7 mouse cellular contexts compared by ENCODE assay signal in the genomic region with DNA sequence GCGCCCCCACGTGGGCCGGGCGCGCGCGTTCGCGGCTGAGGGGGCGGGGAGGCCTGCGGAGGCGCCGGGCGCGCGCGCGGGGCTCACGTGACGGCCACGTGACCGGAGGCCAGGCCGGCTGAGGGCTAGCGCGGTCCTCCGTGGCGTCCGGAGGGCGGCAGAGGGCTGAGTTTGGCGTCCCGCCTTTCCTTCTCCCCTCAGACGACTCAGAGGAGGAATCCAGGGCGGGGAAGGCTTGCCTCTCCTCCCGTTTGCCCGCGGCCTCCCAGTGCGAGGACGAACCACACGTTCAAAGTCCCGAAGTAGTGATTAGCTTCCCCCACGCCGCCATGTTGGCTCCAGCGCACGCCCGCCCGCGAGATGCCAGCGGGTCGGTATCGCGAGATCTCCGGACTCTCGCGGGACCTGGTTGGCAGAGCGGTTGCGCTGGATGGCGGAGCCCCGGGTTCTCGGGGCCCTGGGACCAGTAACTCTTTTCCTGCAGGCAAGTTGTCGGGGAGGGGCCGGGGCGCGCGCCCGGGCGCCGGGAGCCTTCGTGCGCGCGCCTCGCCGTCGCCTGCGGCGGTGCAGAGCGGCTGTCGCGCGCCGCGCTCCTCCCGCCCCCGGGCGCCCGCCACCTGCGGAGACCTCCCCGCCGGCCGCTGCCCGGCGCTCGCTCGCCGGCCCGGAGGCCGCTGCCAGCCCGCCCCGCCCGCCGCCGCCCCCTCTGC. TPM values are rescaled to one million over a fixed set of nuclear protein-coding genes. Genes with fewer than 3 reads are reported as not detected.
DNase-seq lines count a peak whose midpoint lies in the region; ATAC-seq and TF ChIP-seq lines count a peak whose summit lies in the region.

No protein-coding gene starts in this region.

- peak overlapping the region; percentile 88 for H3K4me3 ChIP-seq in intestine, postnatal 0 days (ENCODE audit: low read depth, low read length)
- peak overlapping the region; percentile 91 for H3K4me3 ChIP-seq in midbrain, embryonic 12.5 days
- peak overlapping the region; percentile 74 for H3K4me3 ChIP-seq in small intestine, adult 2 months (ENCODE audit: low read depth, low read length)

- peak overlapping the region; percentile 94 for H3K9ac ChIP-seq in intestine, postnatal 0 days (ENCODE audit: low read depth, low read length)
- H3K9ac ChIP-seq in midbrain, embryonic 12.5 days (replicated peaks), result peak overlapping the region; percentile 91

- peak overlapping the region; percentile 92 for H3K4me2 ChIP-seq in intestine, postnatal 0 days (replicated peaks; ENCODE audit: low read depth)
- peak overlapping the region; percentile 70 for H3K4me2 ChIP-seq in midbrain, embryonic 12.5 days (replicated peaks)

- peak; percentile 97 for DNase-seq in adrenal gland, adult 2 months
- DNase-seq in embryo, embryonic 11.5 days (ENCODE audit: low read depth, low spot score), result peak; percentile 94
- DNase-seq in gastrocnemius, postnatal 4 days (ENCODE audit: low spot score in 2 of 2), result peak; percentile 95 to 99
- DNase-seq in left cerebral cortex, postnatal 4 days, result peak; percentile 98

- WGBS in intestine, postnatal 0 days, result under 1% methylated on average over 81 of the region's 102 CpGs
- 0% methylated on average over 65 of the region's 102 CpGs for WGBS in midbrain, embryonic 12.5 days
- WGBS in small intestine, adult 2 months, result 1% methylated on average over 101 of the region's 102 CpGs

- peak; percentile 89 for ATAC-seq in intestine, postnatal 0 days
- ATAC-seq in midbrain, embryonic 12.5 days (ENCODE audit: low FRiP score, low read depth), result peak; percentile 90

- H3K27me3 ChIP-seq in intestine, postnatal 0 days (replicated peaks; ENCODE audit: control insufficient read depth, insufficient read depth, low read length), result no peaks in the 10 kb centered on the region
- H3K27me3 ChIP-seq in midbrain, embryonic 12.5 days, result no peaks in the 10 kb centered on the region
- no peaks in the 10 kb centered on the region for H3K27me3 ChIP-seq in small intestine, adult 2 months (ENCODE audit: control insufficient read depth, insufficient read depth, low read length)

- H3K27ac ChIP-seq in intestine, postnatal 0 days (ENCODE audit: low read depth, low read length), result peak overlapping the region; percentile 99
- H3K27ac ChIP-seq in midbrain, embryonic 12.5 days (replicated peaks), result peak overlapping the region; percentile 99
- peak overlapping the region; percentile 97 for H3K27ac ChIP-seq in small intestine, adult 2 months (ENCODE audit: insufficient read depth, low read depth, low read length)

- H3K36me3 ChIP-seq in intestine, postnatal 0 days (ENCODE audit: control insufficient read depth, insufficient read depth), result peaks cover 2% of the 10 kb centered on the region; the same call in 1 of the 2 replicates
- peaks cover 2% of the 10 kb centered on the region for H3K36me3 ChIP-seq in midbrain, embryonic 12.5 days
- H3K36me3 ChIP-seq in small intestine, adult 2 months (ENCODE audit: control insufficient read depth, insufficient read depth, low read length), result 0 out of 2 replicates have a peak, but pooled peaks cover 2% of the 10 kb centered on the region

- 0 out of 2 replicates have a peak, but pooled peaks have one; percentile 22 for TF ChIP-seq CTCF in intestine, postnatal 0 days (IDR thresholded peaks at IDR 0.05; ENCODE audit: low read depth)
- no peak for TF ChIP-seq CTCF in small intestine, adult 2 months (IDR thresholded peaks at IDR 0.05; ENCODE audit: extremely low read depth, insufficient read length, insufficient replicate concordance, low read depth, low read length)

- intact Hi-C loops in left cerebral cortex, postnatal 4 days (cut with DNase I), result loop anchor here (5.0 to 10.0 kb wide), 3 partner anchors 36 to 351 kb away; no protein-coding TSS in a partner anchor

- TF ChIP-seq POLR2A in small intestine, adult 2 months (IDR thresholded peaks at IDR 0.05; ENCODE audit: low read depth, low read length), result peak; percentile 74

- peaks cover 6% of the 10 kb centered on the region; the same call in 1 of the 2 replicates for H3K4me1 ChIP-seq in intestine, postnatal 0 days (replicated peaks; ENCODE audit: control insufficient read depth, insufficient read depth, low read length)
- H3K4me1 ChIP-seq in midbrain, embryonic 12.5 days, result peaks cover 19% of the 10 kb centered on the region
- H3K4me1 ChIP-seq in small intestine, adult 2 months (ENCODE audit: control insufficient read depth, insufficient read depth, insufficient read length, low read length), result peaks cover 5% of the 10 kb centered on the region; the same call in 1 of the 2 replicates

- H3K9me3 ChIP-seq in intestine, postnatal 0 days (ENCODE audit: control insufficient read depth), result no peaks in the 10 kb centered on the region
- H3K9me3 ChIP-seq in midbrain, embryonic 12.5 days, result no peaks in the 10 kb centered on the region

RNA-seq across cellular contexts. Expression of gene Zzz3, which starts 1.2 kb away (rescaled TPM):
- total RNA-seq in adrenal gland, adult 2 months (2021), result 10 to 100 TPM; 30.1 to 35.5 TPM
- 11.4 and 12.5 TPM in 2 replicates for polyA plus RNA-seq in adrenal gland, adult 2 months (2012; rRNA removed)
- 10 to 100 TPM; 30.1 to 35.8 TPM for total RNA-seq in gastrocnemius, postnatal 4 days (2021)
- 19.6 and 20.6 TPM in 2 replicates for polyA plus RNA-seq in intestine, postnatal 0 days (2015; fragmentation: Nextera tagmentation; extraction: Ambion mirVana)
- total RNA-seq in left cerebral cortex, postnatal 4 days (2021), result 10 to 100 TPM; 38.1 to 41.0 TPM
- polyA plus RNA-seq in midbrain, embryonic 12.5 days (2016; fragmentation: Nextera tagmentation; extraction: Ambion mirVana), result 51.1 and 55.4 TPM in 2 replicates
- polyA plus RNA-seq in small intestine, adult 2 months (2012; rRNA removed), result 8.3 and 13.3 TPM in 2 replicates

RNA-seq across cellular contexts. Expression of gene Usp33, which starts 50.2 kb away (rescaled TPM):
- total RNA-seq in adrenal gland, adult 2 months (2021), result 10 to 100 TPM; 87.8 to 99.7 TPM
- 8.4 and 14.0 TPM in 2 replicates for polyA plus RNA-seq in adrenal gland, adult 2 months (2012; rRNA removed)
- 10 to 100 TPM; 29.9 to 32.3 TPM for total RNA-seq in gastrocnemius, postnatal 4 days (2021)
- polyA plus RNA-seq in intestine, postnatal 0 days (2015; fragmentation: Nextera tagmentation; extraction: Ambion mirVana), result 18.7 and 18.9 TPM in 2 replicates
- total RNA-seq in left cerebral cortex, postnatal 4 days (2021), result 100 to 1,000 TPM; 120 to 129 TPM
- polyA plus RNA-seq in midbrain, embryonic 12.5 days (2016; fragmentation: Nextera tagmentation; extraction: Ambion mirVana), result 72.1 and 75.1 TPM in 2 replicates
- polyA plus RNA-seq in small intestine, adult 2 months (2012; rRNA removed), result 6.5 and 12.4 TPM in 2 replicates

RNA-seq across cellular contexts. Expression of gene Miga1, which starts 56.2 kb away (rescaled TPM):
- 10 to 100 TPM in 1 of 2 experiments, 1 to 10 TPM in 1; 8.4 to 12.3 TPM for total RNA-seq in adrenal gland, adult 2 months (2021)
- polyA plus RNA-seq in adrenal gland, adult 2 months (2012; rRNA removed), result 4.1 and 6.5 TPM in 2 replicates
- 1 to 10 TPM; 8.4 TPM for total RNA-seq in gastrocnemius, postnatal 4 days (2021)
- polyA plus RNA-seq in intestine, postnatal 0 days (2015; fragmentation: Nextera tagmentation; extraction: Ambion mirVana), result 5.8 and 6.6 TPM in 2 replicates
- 10 to 100 TPM; 49.6 to 52.0 TPM for total RNA-seq in left cerebral cortex, postnatal 4 days (2021)
- 24.2 and 25.8 TPM in 2 replicates for polyA plus RNA-seq in midbrain, embryonic 12.5 days (2016; fragmentation: Nextera tagmentation; extraction: Ambion mirVana)
- polyA plus RNA-seq in small intestine, adult 2 months (2012; rRNA removed), result 2.9 and 6.7 TPM in 2 replicates

Comparison
In these comparisons a context has a peak if more than half of its experiments do, and no peak if none do; other contexts are left out.
1. Peak in every context shown above with its lines: DNase-seq, ATAC-seq, H3K4me3 ChIP-seq and H3K27ac ChIP-seq.